Mouse (Mus musculus): Measurements from ENCODE around the gene Vps9d1.
A peak's percentile ranks its signal among the peaks of the same experiment; 100 is the strongest.

Vps9d1 gene

DNA sequence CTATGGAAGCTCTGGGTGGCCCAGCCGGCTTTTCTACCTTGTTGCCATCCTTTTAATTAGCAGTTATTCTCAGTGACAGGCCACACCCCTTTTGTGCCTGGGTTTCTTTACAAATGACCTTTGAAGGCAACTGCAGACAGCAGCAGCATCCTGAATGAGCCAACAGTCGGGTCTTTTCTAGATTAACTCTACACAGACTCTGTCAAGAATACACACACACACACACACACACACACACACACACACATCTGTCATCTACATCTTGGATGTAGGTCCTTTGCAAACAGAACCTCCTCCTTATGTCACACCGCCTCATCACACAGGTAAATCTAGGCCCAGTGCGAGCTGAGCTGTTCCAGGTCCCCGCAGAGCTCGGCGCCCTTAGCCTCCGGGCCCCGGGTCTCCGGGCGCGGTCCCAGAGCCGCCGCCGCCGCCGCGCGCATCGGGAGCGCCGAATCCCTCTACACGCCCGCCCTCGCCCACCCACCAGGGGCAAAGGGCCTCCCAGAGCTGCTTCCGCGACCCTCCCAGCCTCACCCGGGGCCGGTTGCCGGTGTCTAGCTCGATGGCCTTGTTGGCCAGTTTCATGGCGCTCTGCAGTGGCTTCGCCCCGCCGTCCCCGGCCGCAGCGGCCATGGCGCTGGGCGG lies 573 bp downstream of the Vps9d1 start:
- peak in 1 of 2 experiments; percentile 33 for DNase-seq

DNA sequence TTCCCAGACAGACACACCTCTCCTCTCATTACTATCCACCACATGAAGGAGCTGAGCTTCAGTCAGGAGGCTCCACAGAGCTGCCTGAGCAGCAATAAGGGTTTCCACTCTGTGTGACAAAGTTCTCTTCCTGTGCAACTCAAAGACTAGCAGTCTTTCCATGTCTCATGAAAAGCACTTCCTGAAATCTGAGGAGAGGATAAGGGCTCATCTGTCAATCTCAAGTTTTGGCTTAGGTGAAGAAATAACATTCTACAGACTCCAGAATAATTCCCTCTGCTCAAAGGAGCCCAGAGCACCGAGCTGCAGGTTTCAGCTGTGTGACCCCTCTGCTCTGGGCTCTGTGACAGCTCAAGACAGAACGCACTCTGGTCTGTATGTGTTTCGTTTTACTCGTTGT lies 1.2 kb downstream of the Vps9d1 start:
- no peak for DNase-seq

DNA sequence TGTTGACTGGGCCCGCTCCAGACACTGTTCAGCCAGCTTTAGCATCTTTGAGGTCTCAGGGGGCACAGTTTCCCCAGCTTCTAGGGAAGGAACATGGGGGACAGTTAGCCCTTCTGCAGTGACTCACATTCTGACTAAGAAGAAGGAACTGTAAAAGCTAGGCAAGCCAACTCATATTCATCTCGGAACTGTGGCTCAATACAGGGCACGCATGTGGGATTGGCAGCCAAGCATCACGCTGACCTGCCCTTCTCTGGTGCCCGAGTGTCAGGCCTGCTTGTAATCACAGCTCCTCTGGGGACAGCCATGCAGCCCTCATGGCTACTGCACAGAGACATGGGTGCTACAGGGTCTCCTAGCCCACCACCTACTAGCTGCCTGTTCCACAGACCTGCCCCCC lies 3.2 kb downstream of the Vps9d1 start:
- no peak for DNase-seq

GRCm38 (mm10) chr8:123248596-123248995 lies 5.6 kb downstream of the Vps9d1 start:
- no peak for DNase-seq

DNA sequence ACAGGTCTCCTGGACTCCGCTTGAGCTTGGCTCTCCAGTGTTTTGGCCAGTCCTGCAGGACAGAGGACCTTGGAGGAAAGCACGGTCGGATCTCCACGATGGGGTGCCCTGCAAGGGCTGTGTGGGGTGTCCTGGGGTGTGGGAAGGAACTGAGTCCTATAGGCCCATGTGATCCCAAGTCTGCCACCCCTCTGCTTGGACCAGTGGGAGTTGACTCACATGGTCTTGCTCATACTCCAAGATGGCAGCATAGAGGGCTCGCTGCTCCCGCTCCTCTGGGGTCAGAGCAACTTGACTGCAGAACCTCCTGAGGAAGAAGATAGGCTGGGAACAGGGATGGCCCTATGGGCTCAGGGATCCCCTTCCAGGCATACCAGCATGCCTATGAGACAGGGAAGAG lies 6.4 kb downstream of the Vps9d1 start:
- DNase-seq, result no peak

- peak in 1 of 2 experiments; percentile 29 for DNase-seq
Measured at GRCm38 (mm10) chr8:123245543-123245942, 8.6 kb downstream of the Vps9d1 start.

- DNase-seq, result peak; percentile 56 to 83
Measured at GRCm38 (mm10) chr8:123244382-123244781, 9.8 kb downstream of the Vps9d1 start.

DNA sequence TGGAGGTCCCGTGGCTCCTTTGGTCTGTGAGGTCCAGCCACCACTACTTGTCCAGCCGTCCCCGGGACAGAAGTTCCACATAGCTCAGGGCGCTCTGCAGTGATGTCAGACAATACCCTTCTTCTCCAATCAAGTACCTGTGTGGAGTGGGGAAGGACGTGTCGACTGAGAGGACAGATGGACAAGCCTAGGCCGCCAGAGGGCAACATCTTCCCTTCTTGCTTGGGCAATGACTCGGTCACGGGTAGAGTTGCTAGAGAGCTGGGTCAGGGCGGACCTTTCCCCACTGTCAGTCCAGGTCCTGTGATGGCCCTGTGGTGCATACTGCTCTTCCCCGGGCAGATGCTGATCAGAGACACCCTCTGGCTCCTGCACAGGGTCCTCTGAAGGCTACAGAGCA lies 11.1 kb downstream of the Vps9d1 start:
- DNase-seq, result no peak

GRCm38 (mm10) chr8:123242107-123242923 lies 11.8 kb downstream of the Vps9d1 start:
- DNase-seq, result no peak

DNA sequence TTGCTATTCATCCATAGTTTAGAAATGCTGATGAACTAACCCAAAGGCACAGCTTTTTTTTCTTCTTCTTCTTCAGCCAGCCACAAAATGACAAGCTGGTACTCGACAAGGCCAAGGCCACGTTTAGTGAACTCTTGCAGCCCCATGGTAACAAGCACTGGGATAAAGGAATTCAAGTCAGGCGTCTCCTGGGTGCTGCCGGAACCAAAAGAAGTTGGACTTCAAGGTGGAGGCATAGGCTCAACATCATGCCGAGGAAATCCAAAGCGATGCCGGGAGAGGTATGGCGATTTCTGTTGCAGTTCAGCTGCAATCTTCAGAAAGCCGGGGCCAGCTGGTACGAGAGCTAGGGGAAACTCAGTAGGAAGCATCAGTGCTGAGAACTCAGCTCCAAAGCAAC lies 14.8 kb downstream of the Vps9d1 start:
- peak in 1 of 2 experiments; percentile 19 for DNase-seq

- peak; percentile 94 to 95 for DNase-seq
Measured at GRCm38 (mm10) chr8:123235520-123236497, 18.3 kb downstream of the Vps9d1 start, which contains the start of gene Spata2l. Gene Spata2l (minus strand): TSS chr8:123236233.

GRCm38 (mm10) chr8:123234918-123235519 lies 19.1 kb downstream of the Vps9d1 start:
- no peak for DNase-seq

GRCm38 (mm10) chr8:123233760-123234159 lies 20.4 kb downstream of the Vps9d1 start:
- DNase-seq, result no peak

DNA sequence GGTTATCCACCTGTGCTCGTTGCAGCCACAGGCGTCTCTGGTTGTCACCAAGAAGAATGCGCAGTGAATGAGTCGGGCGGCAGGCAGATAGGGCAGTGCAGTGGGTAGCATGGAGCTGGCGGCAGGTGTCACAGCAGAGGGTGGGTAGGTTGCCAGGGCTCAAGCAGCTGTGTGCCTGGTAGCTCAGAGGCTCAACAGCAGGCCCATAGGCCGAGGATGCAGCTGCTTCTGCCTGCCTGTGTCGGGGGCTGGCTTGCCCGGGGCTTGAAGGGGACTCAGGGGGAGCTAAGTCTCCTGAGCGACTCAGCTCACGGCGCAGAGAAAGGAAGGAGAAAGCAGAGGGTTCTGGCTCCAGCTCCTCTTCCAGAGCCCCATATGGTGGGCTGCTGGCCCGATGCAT lies 20.8 kb downstream of the Vps9d1 start:
- no peak for DNase-seq

GRCm38 (mm10) chr8:123232553-123232952 lies 21.6 kb downstream of the Vps9d1 start:
- DNase-seq, result peak in 1 of 2 experiments; percentile 30

DNA sequence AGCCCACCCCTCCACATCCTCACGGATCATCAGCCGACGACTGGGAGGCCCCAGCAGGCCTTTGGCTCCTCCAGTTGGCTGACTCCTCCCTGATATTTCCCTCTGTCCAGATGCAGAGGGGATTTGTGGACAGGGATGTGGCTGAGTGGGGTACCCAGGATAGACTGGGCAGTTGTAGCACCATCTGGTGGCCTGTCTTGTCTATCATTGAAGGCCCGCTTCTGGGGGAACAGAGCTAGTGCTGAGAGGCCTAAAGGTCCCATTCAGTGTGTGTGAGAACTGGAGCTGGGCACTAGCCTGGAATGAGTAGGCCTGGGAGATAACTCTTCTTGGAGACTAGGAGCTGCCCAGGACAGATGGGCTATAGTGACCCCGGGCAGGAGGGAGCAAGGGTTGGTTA lies 22.4 kb downstream of the Vps9d1 start:
- DNase-seq, result peak; percentile 24 to 51

- DNase-seq, result peak in 1 of 2 experiments; percentile 32
Measured at GRCm38 (mm10) chr8:123230326-123230725, 23.8 kb downstream of the Vps9d1 start.

- DNase-seq, result no peak
Measured at GRCm38 (mm10) chr8:123228416-123228815, 25.7 kb downstream of the Vps9d1 start.

GRCm38 (mm10) chr8:123224278-123225266 lies 29.6 kb downstream of the Vps9d1 start, which contains the start of gene Cdk10:
Gene Cdk10 (plus strand): TSS chr8:123224842.
- peak; percentile 96 to 97 for DNase-seq

GRCm38 (mm10) chr8:123220917-123221316 lies 33.2 kb downstream of the Vps9d1 start:
- no peak for DNase-seq

GRCm38 (mm10) chr8:123215430-123215829 lies 38.7 kb downstream of the Vps9d1 start:
- no peak for DNase-seq

All from kidney, postnatal 25 days (tissue).